Mouse (Mus musculus) macrophage (primary cell): ENCODE measurements around the gene Slc2a2. TPM values are rescaled to one million over a fixed set of nuclear protein-coding genes. Genes with fewer than 3 reads are reported as not detected.

ENCODE experiments used
- H3K27ac ChIP-seq: fragments of 350-480 bp; formaldehyde crosslinking; 2 replicates; pipeline ENCODE4 v1.9.0; 2021
- H3K36me3 ChIP-seq: fragments of 350-480 bp; formaldehyde crosslinking; 2 replicates; pipeline ENCODE4 v1.9.0; 2021; ENCODE audit errors: inconsistent target
- H3K4me3 ChIP-seq: fragments of 350-480 bp; formaldehyde crosslinking; 2 replicates; pipeline ENCODE4 v1.9.0; 2021; ENCODE audit errors: inconsistent target
- H3K79me2 ChIP-seq: fragments of 350-480 bp; formaldehyde crosslinking; 2 replicates; pipeline ENCODE4 v1.9.0; 2021; ENCODE audit errors: inconsistent target
- WGBS: methylation state at CpG from one replicate; pipeline ENCODE4 v1.1.7; 2026; ENCODE audit warnings: inconsistent platforms; ENCODE audit not compliant: missing documents; 5-methylcytosine and 5-hydroxymethylcytosine counted together
- polyA plus RNA-seq: library from polyadenylated mRNA; stranded (reverse); fragments of 250-400 nt; gene quantifications from 3 replicates; pipeline ENCODE4 v1.2.4, GENCODE M21; 2018; ENCODE audit warnings: inconsistent platforms
- total RNA-seq, 78 experiments: library from RNA; depleted of rRNA; stranded (reverse); fragments of 250-400 nt; gene quantifications; 1 replicate in 9 of 78; 2 replicates in 24 of 78; 3 replicates in 43 of 78; 4 replicates in 2 of 78; pipeline ENCODE4 v1.2.4; 2018; ENCODE audit warnings: inconsistent platforms in 56 of 78

Gene Slc2a2
- not detected for total RNA-seq (2018; cell fraction: chromatin; rRNA removed)
- total RNA-seq (2018; cell fraction: cytosol; rRNA removed), result under 1 TPM in 1 of 26 experiments, not detected in 25; 0.03 TPM
- total RNA-seq (2018; cell fraction: nucleus; rRNA removed), result not detected
- polyA plus RNA-seq, result not detected in 3 replicates

DNA sequence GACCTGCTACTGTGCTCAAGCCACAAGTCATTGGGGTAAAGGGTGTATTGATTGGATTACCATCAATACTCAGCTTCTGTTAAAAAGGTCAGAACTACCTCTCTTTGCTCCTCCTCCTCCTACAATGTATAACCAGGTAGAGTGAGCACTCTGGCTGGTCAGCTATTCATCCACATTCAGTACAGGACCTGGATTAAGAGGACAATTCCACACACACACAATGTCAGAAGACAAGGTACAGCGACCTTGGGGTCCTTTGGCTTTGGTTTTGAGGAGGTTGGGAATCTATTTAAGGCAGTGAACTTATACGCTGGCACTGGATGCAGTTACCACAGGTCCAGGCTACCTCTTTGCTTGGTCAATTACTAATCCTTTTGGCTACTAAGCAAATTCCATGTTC, at the start of gene Slc2a2:
Slc2a2 (plus strand) TSS at position 107 of the 400 bp plus-strand sequence.
- 88% methylated on average over 2 of the region's 2 CpGs for WGBS
- Histone ChIP-seq H3K79me2 (no peaks in the 10 kb centered on the region), H3K36me3 (no peaks in the 10 kb centered on the region), H3K4me3 (no peak within 1 kb of the TSS), H3K27ac (no peak within 1 kb of the TSS)

DNA sequence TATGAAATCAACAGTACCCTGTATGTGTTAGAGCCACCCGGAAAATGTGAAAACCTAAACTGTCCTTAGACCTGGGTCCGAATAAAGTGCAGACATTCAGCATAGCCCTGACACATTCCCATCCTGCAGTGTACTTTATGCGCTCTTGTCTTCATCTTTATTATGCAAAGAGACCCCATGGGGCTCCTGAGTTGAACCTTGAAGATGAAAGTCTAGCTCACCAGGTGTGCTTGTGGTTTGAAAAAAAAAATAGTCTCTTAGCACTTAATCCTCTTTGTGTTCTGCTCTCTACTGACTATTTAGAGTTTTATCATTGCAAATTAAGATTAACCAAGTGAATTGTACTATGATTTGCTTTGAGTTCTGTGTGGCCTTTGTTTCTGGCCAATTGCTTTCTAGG, 45.1 kb upstream of the Slc2a2 start:
- no peaks in the 10 kb centered on the region for H3K36me3 ChIP-seq
- no peaks in the 10 kb centered on the region for H3K79me2 ChIP-seq
- H3K27ac ChIP-seq, result no peak overlapping the region
- no peak overlapping the region for H3K4me3 ChIP-seq
- WGBS, result 94% methylated on average over 3 of the region's 3 CpGs

DNA sequence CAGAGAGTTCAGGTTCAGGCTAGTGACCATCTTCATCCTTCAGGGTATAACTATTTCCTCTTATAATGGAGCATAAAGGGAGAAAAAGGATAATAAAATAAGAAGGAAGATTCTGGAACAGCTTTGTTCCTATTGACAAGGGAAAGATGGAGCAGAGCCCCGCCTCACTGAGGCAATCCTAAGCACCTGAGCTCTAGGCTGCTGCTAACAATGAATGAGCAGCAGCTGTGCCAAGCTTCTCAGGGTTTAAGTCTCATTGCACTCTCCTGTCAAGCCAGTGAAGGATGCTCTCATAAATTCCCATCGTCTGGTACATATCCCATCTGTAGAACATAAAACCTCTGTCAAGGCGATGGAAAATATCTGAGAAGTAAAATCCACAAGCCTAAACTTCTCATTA, 44.7 kb upstream of the Slc2a2 start:
- Histone ChIP-seq H3K4me3 (no peak overlapping the region), H3K79me2 (no peaks in the 10 kb centered on the region), H3K27ac (no peak overlapping the region), H3K36me3 (no peaks in the 10 kb centered on the region)
- WGBS, result 100% methylated on average over 3 of the region's 3 CpGs

DNA sequence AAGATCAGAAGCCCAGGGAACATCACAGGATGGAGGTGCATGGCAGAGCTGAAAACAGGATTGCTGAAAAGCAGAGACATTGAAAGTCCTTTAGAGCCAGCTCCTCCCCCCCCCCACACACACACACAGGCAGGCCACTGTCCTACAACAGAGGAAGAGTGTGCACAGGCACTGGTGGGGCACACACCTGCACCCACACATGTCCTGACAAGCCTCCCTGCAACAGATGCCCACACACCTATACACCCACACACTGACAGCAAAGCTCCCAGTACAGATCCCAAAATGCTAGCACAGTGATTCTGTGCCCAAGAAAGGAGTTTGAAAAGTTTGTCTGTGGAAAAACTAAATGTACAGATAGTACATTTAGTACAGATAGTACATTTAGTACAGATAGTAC, 43.0 kb upstream of the Slc2a2 start:
- no peaks in the 10 kb centered on the region for H3K36me3 ChIP-seq
- H3K27ac ChIP-seq, result no peak overlapping the region
- H3K4me3 ChIP-seq, result no peak overlapping the region
- no peaks in the 10 kb centered on the region for H3K79me2 ChIP-seq

DNA sequence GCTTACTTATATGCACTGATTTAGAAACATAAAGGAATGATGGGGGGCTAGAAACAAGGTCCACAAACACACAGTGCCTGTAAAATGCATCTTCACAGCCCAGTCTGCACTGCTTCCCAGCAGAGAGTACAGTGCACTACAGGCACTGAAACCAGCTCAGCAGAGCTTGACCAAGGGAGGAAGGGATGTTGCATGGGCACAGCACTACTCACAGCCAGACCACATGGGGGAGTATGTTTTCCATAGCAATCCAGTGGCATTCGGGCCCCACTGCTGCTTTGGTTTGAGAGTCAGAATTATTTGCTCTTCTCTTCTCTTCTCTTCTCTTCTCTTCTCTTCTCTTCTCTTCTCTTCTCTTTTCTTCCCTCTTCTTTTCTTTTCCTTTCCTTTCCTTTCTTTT, 39.4 kb upstream of the Slc2a2 start:
- 90% methylated on average over 1 of the region's 1 CpGs for WGBS
- Histone ChIP-seq H3K4me3 (no peak overlapping the region), H3K79me2 (no peaks in the 10 kb centered on the region), H3K27ac (no peak overlapping the region), H3K36me3 (no peaks in the 10 kb centered on the region)

DNA sequence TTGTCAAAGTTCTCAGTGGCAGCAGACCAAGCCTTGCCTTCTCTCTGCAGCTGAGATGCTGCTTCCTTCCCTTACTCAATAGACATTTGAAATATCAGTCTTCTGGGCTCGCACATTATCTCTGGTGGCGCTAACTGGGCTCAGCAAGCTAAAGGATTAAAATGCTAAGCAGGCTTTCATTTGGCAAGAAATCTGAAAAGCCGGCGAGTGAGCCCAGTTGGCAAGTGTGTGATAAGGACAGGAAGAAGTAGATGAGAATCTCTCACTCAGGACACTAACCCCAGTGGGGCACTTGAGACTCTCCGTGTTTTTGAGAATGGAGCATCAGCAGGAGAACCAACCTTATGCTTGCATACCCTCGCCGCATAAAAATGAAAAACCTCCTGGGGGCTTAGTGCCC, 16.9 kb upstream of the Slc2a2 start:
- H3K36me3 ChIP-seq, result no peaks in the 10 kb centered on the region
- H3K79me2 ChIP-seq, result no peaks in the 10 kb centered on the region
- 82% methylated on average over 7 of the region's 7 CpGs for WGBS
- H3K4me3 ChIP-seq, result no peak overlapping the region
- no peak overlapping the region for H3K27ac ChIP-seq

DNA sequence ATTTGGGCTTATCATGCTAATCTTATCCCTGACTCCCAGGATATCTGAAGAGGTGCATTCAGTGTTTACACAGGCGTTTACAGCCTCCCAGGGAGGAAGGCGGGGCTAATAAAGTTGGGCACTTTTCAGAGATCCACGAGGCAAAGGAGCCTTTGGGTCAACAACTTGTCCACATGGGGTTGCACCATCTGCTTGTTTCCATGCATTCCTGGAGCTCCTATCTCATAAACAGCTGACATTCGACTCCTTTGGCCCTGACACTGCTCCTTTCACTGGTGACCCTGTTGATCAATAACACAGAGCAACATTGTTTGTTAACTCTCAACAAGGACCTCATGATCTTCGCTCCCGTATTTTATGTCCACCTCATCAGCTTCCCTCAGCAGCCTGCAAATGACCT, 15.8 kb upstream of the Slc2a2 start:
- H3K27ac ChIP-seq, result no peak overlapping the region
- H3K36me3 ChIP-seq, result no peaks in the 10 kb centered on the region
- no peak overlapping the region for H3K4me3 ChIP-seq
- 49% methylated on average over 6 of the region's 6 CpGs for WGBS
- H3K79me2 ChIP-seq, result no peaks in the 10 kb centered on the region

DNA sequence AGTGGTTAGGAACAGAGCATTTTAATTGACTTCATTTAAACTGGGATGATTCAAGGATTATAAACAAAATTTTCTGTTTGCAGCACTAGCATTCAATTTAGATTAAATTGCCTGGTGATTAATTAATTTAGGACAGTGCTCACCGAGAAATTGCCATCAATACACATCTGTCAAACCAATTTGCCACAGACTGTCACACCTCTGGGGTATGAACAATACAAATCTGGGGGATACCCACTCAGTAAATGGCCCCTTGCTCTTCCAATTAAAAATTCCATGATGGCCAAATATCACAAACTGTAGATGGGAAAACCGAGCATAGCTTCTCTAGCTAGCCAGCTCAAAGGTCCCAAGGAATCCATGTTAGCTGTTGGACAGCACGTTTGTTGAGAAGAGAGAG, 15.3 kb upstream of the Slc2a2 start:
- no peaks in the 10 kb centered on the region for H3K79me2 ChIP-seq
- no peaks in the 10 kb centered on the region for H3K36me3 ChIP-seq
- WGBS, result 83% methylated on average over 3 of the region's 3 CpGs
- H3K27ac ChIP-seq, result no peak overlapping the region
- no peak overlapping the region for H3K4me3 ChIP-seq

DNA sequence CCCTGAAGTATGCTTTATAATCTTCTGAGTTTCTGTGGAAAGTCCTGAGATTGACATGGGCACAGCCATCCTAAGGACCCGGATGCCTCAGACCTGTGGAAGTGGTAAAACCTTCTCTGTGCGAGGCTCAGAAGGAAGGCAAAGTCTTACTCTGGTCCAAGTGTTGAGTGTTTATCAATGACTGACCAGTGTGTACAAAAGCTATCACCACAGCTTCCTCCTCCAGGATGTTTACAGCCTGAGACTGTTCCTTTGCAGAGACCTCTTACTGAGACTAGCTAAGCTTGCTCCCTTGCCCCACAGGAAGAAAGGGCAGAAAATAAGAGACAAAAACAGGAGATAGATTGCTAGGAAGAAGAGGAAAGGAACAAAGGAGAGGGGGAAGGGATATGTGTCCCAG, 12.2 kb upstream of the Slc2a2 start:
- Histone ChIP-seq H3K36me3 (no peaks in the 10 kb centered on the region), H3K4me3 (no peak overlapping the region), H3K27ac (no peak overlapping the region), H3K79me2 (no peaks in the 10 kb centered on the region)
- 69% methylated on average over 2 of the region's 2 CpGs for WGBS

DNA sequence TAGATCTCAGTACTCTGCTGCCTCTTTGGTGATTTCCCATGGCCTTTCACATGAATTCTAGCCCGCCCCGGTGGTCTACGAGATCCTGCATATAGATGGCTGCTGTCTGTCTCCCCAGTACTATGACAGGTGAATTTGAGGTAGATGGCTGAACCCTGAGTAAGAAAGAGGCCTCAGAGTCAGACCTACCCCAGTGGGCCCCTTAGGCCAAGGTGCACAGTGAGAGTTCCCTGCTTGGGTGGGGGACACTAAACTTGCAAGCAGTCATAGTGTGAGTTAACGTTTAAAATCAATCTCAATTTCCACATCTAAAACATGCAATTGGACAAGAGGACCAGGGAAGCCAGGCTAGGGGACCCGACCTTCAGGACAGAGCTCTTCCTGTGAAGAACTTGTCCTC, 2.9 kb upstream of the Slc2a2 start:
- no peak overlapping the region for H3K4me3 ChIP-seq

DNA sequence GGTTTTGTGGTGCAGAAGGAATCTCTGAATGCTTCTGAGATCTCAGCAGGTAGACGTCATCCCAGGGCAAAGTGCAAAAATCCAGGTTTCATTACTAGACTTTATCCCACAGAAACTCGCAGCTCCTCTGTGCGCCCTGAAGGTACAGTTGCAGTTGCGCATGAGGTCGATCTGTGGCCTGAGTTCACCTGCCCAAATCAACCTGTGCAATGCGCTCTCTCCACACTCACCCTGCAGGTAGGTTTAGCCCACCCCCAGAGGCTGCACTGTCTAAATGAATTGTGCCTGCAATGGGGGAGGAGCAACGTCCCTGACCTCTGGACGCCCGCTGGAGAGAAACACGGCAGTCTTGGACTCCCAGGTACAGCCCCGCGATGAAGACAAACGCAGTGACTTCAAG, 2.1 kb upstream of the Slc2a2 start:
- H3K4me3 ChIP-seq, result no peak overlapping the region
- H3K36me3 ChIP-seq, result no peaks in the 10 kb centered on the region
- WGBS, result 90% methylated on average over 13 of the region's 13 CpGs
- H3K79me2 ChIP-seq, result no peaks in the 10 kb centered on the region
- no peak overlapping the region for H3K27ac ChIP-seq

More for the DNA sequence above, 2.9 kb upstream of the Slc2a2 start:
- no peaks in the 10 kb centered on the region for H3K36me3 ChIP-seq
- H3K27ac ChIP-seq, result no peak overlapping the region
- H3K79me2 ChIP-seq, result no peaks in the 10 kb centered on the region
- WGBS, result 88% methylated on average over 5 of the region's 5 CpGs

DNA sequence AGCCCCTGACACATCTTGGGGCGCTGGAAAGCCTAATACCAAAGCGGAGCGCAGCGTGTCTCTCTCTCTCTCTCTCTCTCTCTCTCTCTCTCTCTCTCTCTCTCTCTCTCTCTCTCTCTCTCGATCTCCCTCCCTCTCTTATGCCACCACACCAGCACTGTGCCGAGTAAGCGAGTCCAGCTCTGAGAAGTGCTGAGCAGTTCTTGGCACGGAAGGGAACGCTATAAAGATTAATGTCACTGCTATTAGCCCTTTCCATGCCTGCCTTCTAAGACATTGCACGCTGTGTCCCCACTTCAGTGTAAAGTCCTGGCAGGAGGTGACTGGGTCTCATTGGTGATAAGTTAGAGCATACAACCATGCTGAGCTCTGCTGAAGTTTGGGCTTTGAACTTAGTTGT, 1.5 kb upstream of the Slc2a2 start:
- H3K4me3 ChIP-seq, result no peak overlapping the region
- no peak overlapping the region for H3K27ac ChIP-seq
- no peaks in the 10 kb centered on the region for H3K36me3 ChIP-seq
- H3K79me2 ChIP-seq, result no peaks in the 10 kb centered on the region
- WGBS, result 93% methylated on average over 7 of the region's 10 CpGs

DNA sequence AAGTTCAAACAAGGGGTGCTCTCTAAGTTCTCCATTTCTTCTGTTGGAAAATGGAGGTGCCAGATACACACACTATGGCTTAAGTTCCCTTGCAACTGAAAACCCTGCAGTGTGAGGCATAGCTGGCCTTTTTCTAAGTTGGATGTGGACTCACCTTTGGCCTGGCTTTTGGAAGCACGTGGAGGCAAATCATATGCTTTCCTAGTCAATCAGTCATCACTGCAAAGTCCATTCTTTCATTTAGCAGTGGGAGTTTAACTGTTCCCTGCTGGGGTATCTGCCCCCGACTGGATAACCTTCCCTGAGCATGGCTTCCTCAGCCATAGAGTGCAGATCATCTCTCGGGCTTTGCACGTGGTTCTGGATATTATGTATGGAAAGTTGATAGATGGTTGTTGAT, 1.9 kb downstream of the Slc2a2 start:
- H3K4me3 ChIP-seq, result no peak overlapping the region
- H3K79me2 ChIP-seq, result no peaks in the 10 kb centered on the region
- no peaks in the 10 kb centered on the region for H3K36me3 ChIP-seq
- WGBS, result 89% methylated on average over 4 of the region's 4 CpGs
- no peak overlapping the region for H3K27ac ChIP-seq

DNA sequence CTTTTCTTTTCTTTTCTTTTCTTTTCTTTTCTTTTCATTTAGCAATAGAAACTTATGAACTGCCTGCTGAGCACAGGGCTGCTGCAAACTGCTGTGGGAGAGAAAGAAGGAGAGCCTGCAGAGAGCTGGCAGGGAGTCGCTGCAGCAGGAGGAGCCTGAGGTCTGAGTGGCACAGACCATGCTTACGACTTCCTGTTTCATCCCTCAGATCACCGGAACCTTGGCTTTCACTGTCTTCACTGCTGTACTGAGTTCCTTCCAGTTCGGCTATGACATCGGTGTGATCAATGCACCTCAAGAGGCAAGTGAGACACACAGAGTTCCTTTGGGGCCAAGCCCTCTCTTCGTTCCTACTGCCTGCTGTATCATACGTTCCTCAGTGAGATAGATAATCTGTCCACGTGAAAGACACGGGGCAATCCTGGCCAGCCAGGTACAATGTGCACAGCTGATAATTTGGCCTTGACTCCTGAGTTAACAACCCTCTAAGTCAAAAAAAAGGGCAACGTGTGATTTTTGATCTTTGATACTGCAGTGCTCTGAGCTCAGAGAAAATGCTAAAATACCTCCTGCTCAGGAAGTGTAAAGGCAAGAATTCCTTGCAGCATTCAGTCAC, 7.9 kb downstream of the Slc2a2 start:
- H3K79me2 ChIP-seq, result no peaks in the 10 kb centered on the region
- WGBS, result 36% methylated on average over 10 of the region's 10 CpGs
- no peak overlapping the region for H3K4me3 ChIP-seq
- H3K36me3 ChIP-seq, result no peaks in the 10 kb centered on the region
- H3K27ac ChIP-seq, result no peak overlapping the region

DNA sequence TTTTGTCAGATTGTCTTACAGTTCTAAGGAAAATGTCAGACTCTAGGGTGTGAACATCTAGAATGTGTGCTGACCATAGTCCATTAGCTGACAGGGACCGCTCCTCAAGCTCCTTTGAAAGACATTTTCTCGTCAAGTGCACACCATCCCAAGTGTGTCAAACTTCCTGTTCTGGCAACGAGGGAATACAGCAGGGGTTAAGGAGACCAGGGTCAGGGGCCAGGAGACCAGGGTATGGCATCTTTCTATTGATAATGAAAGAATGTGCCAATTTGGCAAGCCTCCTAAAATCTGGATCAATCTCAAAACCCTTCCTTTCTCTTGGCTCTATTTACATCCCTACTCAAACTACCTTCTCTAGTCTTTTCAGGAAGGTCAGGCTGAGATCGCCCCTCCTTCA, 9.0 kb downstream of the Slc2a2 start:
- Histone ChIP-seq H3K79me2 (no peaks in the 10 kb centered on the region), H3K36me3 (no peaks in the 10 kb centered on the region), H3K27ac (no peak overlapping the region), H3K4me3 (no peak overlapping the region)
- WGBS, result 75% methylated on average over 4 of the region's 4 CpGs

DNA sequence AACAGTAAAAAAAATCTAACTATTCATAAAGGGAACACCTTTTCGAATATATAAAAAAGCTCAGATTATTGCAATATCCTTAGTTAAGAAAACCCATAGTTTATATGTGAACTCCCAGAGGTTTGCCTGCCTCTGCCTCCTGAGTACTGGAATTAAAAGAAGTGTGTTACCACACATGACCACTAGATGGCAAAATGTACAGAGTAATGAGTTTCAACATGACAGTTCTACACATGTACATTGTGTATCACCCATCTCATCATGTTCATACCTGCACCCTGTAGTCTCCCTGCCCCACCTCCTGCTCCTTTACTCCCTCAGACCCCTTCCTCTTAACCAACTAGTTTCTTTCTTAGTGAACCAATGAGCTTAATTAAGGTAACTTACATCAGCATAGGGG, 12.0 kb downstream of the Slc2a2 start:
- H3K27ac ChIP-seq, result no peak overlapping the region
- H3K79me2 ChIP-seq, result no peaks in the 10 kb centered on the region
- 53% methylated on average over 1 of the region's 1 CpGs for WGBS
- no peaks in the 10 kb centered on the region for H3K36me3 ChIP-seq
- no peak overlapping the region for H3K4me3 ChIP-seq
